Mouse (Mus musculus): Measurements from ENCODE around the gene Pnma5. TPM values are rescaled to one million over a fixed set of nuclear protein-coding genes. Genes with fewer than 3 reads are reported as not detected.
A peak's percentile ranks its signal among the peaks of the same experiment; 100 is the strongest.
"Not testable (repeated sequence)": the region's sequence is repeated elsewhere in the genome, so short reads cannot be mapped to it uniquely, and the experiment has no call there.

The Pnma5 gene
- not detected for polyA plus RNA-seq (2017; shearing (Covaris generic))

- no peak for ATAC-seq
These were observed at the start of gene Pnma5 for GRCm38 (mm10) chrX:73037003-73037402. Gene Pnma5, minus strand, starts transcription at chrX:73037103.

GRCm38 (mm10) chrX:73082267-73083055 lies 45.6 kb upstream of the Pnma5 start, which contains the start of gene Xlr4a:
Gene Xlr4a, minus strand, starts transcription at chrX:73082478.
- ATAC-seq, result peak; percentile 63

- ATAC-seq, result not testable (repeated sequence)
These were observed 29.9 kb upstream of the Pnma5 start for GRCm38 (mm10) chrX:73066765-73067312.

GRCm38 (mm10) chrX:73064415-73064793 lies 27.5 kb upstream of the Pnma5 start, which contains the start of gene Pnma3:
Gene Pnma3, plus strand, starts transcription at chrX:73064787.
- ATAC-seq, result no peak

GRCm38 (mm10) chrX:73063512-73064414 lies 26.9 kb upstream of the Pnma5 start:
- no peak for ATAC-seq

GRCm38 (mm10) chrX:73062323-73062722 lies 25.4 kb upstream of the Pnma5 start:
- no peak for ATAC-seq

- ATAC-seq, result no peak
These were observed 24.6 kb upstream of the Pnma5 start for GRCm38 (mm10) chrX:73061528-73061927.

- ATAC-seq, result peak; percentile 94
These were observed 17.1 kb upstream of the Pnma5 start for GRCm38 (mm10) chrX:73053860-73054563.

- no peak for ATAC-seq
These were observed 2.8 kb upstream of the Pnma5 start for GRCm38 (mm10) chrX:73039666-73040065.

- ATAC-seq, result no peak
These were observed 1.9 kb upstream of the Pnma5 start for GRCm38 (mm10) chrX:73038831-73039230.

- ATAC-seq, result no peak
These were observed 24.1 kb downstream of the Pnma5 start for GRCm38 (mm10) chrX:73012846-73013245.

- peak; percentile 86 for ATAC-seq
These were observed 29.1 kb downstream of the Pnma5 start for GRCm38 (mm10) chrX:73007597-73008479.

GRCm38 (mm10) chrX:73005678-73006077 lies 31.2 kb downstream of the Pnma5 start:
- ATAC-seq, result no peak

GRCm38 (mm10) chrX:73003110-73003509 lies 33.8 kb downstream of the Pnma5 start:
- ATAC-seq, result no peak

GRCm38 (mm10) chrX:72995542-72995941 lies 41.4 kb downstream of the Pnma5 start:
- no peak for ATAC-seq

- ATAC-seq, result no peak
These were observed 44.5 kb downstream of the Pnma5 start for GRCm38 (mm10) chrX:72992291-72992919.

GRCm38 (mm10) chrX:72990581-72990980 lies 46.3 kb downstream of the Pnma5 start:
- ATAC-seq, result no peak

GRCm38 (mm10) chrX:72988431-72988830 lies 48.5 kb downstream of the Pnma5 start:
- ATAC-seq, result no peak

GRCm38 (mm10) chrX:72987520-72987905 lies 49.4 kb downstream of the Pnma5 start:
- ATAC-seq, result no peak

- ATAC-seq, result peak; percentile 58
These were observed 49.9 kb downstream of the Pnma5 start, which contains the start of gene Zfp185 for GRCm38 (mm10) chrX:72986841-72987519. Gene Zfp185, plus strand, starts transcription at chrX:72987339.
